Mouse (Mus musculus): Measurements from ENCODE around the gene Henmt1.

Henmt1 gene

GRCm38 (mm10) chr3:108939573-108939972 lies at the start of gene Henmt1:
Henmt1 (plus strand) TSS chr3:108939873.
- WGBS = 76% methylated on average over 5 of the region's 5 CpGs

DNA sequence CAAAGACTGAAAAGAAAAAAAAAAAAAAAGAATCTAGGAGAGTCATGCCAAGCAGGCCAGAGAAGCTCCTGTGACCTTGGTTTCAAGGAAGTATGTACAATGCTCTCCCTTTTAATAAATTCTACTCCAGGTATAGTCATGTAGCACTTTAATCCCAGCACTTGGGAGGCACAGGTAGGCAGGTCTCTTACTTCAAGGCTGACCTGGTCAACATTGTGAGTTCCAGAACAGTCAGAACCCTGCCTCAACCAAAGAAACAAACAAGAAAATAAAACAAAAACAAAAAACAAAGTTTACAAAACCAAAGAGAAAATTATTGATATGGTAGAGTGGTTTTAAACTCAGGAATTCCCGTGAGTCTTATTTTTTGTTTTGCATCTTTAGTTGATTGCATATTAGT lies 49.8 kb upstream of the Henmt1 start, which contains the start of gene Fndc7:
Gene Fndc7 (minus strand): TSS at position 101 of the 400 bp plus-strand sequence.
- WGBS = 96% methylated on average over 1 of the region's 1 CpGs

- 72% methylated on average over 1 of the region's 1 CpGs for WGBS
Observed at GRCm38 (mm10) chr3:108892080-108892479, 47.6 kb upstream of the Henmt1 start.

DNA sequence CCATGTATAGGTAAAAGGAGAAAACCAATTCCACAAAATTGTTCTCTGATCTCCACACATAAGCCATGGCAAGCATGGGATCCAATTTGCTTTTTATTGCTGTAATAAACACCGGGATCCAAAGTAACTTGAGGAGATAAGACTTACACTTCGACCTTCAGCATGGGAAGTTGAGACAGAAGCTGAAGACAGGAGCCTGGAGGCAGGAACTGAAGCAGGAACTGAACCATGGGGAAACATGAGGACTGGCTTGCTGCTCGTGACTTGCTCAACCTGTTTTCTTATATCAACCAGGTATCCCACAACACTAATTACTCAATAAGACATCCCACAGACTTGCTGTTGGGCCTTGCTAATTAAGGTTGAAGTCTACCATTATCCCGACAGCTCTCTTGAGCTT lies 46.8 kb upstream of the Henmt1 start:
- WGBS = 85% methylated on average over 4 of the region's 4 CpGs

GRCm38 (mm10) chr3:108898640-108899039 lies 41.0 kb upstream of the Henmt1 start:
- WGBS = 93% methylated on average over 4 of the region's 4 CpGs

GRCm38 (mm10) chr3:108900147-108900546 lies 39.5 kb upstream of the Henmt1 start:
- 73% methylated on average over 3 of the region's 3 CpGs for WGBS

- 67% methylated on average over 5 of the region's 5 CpGs for WGBS
Observed at GRCm38 (mm10) chr3:108900681-108901080, 39.0 kb upstream of the Henmt1 start.

DNA sequence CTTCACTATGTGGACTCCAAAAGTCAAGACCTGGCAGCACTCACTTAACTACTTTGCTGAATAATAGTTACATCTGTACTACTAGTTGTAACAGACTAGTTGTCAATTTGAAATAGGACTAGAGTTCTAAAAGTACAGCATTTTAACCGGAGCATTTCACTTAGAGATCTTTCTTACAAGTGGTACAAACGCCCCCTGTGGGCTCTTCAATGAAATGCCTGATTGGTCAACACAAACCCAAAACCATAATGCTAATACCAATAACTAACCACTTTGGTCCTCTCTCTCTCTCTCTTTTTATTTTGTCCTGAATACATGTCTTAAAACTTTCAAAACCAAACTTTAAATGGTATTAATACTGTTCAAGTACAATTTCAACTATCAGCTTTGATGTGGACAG lies 37.6 kb upstream of the Henmt1 start:
- WGBS = 38% methylated on average over 2 of the region's 2 CpGs

DNA sequence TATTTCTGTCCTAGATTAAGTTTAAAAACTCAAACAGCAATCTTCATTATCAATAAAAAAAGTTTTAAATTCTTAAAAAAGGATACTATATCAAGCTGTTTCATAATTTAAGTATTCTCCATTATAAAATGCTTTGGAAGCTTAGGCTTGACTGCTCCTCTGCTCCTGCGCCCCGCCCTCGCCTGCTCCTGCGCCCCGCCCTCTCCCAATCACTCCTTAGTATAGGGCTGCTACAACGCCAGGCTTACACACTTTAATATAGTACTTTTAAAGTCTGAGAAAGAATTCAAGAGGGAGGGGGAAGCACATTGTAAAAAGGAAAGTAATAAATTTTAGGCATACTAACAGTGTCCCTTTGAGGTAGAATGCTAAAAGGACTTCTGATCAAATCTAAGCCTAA lies 36.7 kb upstream of the Henmt1 start:
- WGBS = 92% methylated on average over 6 of the region's 6 CpGs

GRCm38 (mm10) chr3:108910303-108911080 lies 29.2 kb upstream of the Henmt1 start:
- WGBS = under 1% methylated on average over 32 of the region's 32 CpGs

- under 1% methylated on average over 44 of the region's 44 CpGs for WGBS
Observed at GRCm38 (mm10) chr3:108911081-108911547, 28.6 kb upstream of the Henmt1 start.

GRCm38 (mm10) chr3:108911548-108912413 lies 27.9 kb upstream of the Henmt1 start, which contains the start of gene Prpf38b:
Prpf38b (minus strand) TSS chr3:108911727.
- under 1% methylated on average over 53 of the region's 53 CpGs for WGBS

DNA sequence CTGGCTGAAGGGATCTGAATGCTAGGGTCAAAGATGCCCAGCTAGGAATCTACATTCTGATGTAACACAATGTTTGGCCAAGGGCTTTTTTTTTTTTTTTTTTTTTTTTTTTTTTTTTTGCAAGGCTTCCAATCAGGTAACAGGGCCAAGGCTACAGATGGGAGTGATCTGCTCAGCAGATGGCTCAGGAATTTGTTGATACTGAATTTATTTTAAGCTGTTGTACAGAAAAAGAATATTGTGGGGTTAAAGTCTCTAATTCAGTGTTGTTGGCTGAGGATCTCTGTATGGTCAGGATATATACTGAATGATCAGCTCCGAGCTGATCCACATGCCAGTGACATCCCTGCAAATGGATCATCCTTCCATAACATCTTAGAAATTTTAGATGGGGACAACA lies 23.7 kb upstream of the Henmt1 start:
- 61% methylated on average over 1 of the region's 1 CpGs for WGBS

- 25% methylated on average over 4 of the region's 4 CpGs for WGBS
Observed at GRCm38 (mm10) chr3:108916857-108917256, 22.8 kb upstream of the Henmt1 start.

DNA sequence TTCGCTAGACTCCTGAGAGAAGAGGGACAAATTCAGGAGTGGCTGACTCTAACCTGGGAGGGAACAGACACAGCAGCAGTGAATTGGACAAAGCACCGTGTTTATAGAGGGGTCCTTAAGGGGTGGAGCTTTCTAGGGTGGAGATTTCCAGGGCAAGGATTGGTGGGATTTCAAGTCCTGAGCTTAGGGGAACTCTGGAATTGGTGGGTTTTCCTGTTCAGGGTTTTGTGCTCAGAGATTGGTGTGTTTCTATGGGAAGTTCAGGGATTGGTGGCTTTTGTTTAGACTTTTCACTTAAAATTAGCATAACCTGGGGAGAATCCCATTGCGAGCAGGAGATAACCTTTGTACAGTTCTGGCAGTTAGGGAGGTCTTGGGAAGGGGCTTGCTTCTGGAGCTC lies 21.7 kb upstream of the Henmt1 start:
- 75% methylated on average over 3 of the region's 3 CpGs for WGBS

DNA sequence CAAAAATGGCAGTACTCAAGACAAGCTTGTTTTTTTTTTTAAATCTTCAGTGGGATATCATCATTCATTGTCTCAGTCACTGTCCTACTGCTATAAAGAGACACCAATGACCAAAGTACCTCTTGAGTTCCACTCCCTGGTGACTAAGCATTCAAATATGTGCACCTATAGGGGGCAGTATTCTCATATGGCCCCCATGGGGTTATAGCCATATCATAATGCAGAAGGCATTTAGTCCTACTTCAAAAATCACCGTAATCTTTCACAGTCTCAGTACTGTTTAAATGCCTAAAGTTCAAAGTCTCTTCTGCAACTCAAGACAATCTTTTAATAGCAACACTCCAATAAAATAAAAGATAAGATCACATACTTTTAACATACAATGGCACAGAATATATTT lies 20.8 kb upstream of the Henmt1 start:
- WGBS = 93% methylated on average over 1 of the region's 1 CpGs

GRCm38 (mm10) chr3:108920442-108921070 lies 19.1 kb upstream of the Henmt1 start:
- WGBS = 90% methylated on average over 3 of the region's 3 CpGs

- WGBS = 97% methylated on average over 1 of the region's 1 CpGs
Observed at GRCm38 (mm10) chr3:108921822-108922221, 17.9 kb upstream of the Henmt1 start.

DNA sequence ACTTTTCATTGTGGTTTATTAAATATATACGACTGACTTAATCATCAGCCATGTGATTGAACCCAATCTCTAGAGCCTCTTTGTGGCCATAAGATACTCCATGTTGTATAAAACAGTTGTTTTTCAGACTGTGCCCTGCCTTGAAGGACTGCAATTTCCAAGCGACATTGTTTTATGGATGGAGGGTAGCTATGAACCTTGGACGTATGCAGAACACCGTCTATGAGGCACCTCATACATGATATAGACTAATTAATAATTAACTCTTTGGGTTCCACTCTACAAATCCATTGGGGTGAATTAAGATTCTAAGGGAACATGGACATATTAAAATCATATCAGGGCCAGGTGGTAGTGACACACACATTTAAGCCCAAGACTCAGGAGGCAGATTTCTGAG lies 14.0 kb upstream of the Henmt1 start:
- 87% methylated on average over 4 of the region's 4 CpGs for WGBS

GRCm38 (mm10) chr3:108926308-108926707 lies 13.4 kb upstream of the Henmt1 start:
- 86% methylated on average over 1 of the region's 1 CpGs for WGBS

DNA sequence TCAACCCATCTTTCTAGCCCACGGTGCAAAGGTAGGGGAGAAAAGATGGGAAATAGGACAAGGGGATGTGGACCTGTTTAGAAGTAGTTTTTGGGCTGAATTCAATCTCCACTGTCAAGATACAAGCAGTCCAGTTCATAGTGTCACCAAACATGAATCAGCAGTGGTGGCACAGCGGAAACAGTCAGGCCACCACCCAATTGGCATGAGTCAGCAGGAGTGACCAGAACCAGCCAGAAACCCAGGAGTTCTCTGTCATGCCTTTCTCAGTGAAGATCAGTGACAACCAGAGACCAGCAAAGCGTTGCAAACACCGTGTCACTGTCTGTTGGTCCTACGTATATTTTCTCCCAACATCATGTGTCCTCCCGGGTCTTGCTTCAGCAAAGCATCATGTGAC lies 6.1 kb upstream of the Henmt1 start:
- 98% methylated on average over 6 of the region's 6 CpGs for WGBS

DNA sequence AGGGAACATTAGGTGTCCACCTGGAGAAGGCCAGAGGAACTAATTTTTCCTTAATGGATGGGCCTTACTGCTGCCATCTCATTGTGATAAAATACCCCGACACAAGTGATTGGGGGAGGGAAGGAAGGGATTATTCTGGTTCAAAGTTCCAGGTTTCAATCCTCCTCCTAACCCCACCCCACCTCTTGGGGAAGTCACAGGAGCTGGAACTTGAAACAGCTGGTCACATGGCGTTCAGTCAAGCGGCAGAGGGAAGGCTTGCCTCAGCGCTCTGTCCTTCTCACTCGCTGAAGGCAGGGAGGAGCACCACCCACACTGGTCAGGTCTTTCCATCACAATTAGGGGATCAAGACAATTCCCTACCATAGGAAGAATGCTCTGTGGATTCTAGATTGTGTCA lies 982 bp upstream of the Henmt1 start:
- WGBS = 95% methylated on average over 5 of the region's 5 CpGs
